Mouse (Mus musculus) heart, postnatal 4 days (tissue): ENCODE data around the gene Zfp512b. TPM values are rescaled to one million over a fixed set of nuclear protein-coding genes. Genes with fewer than 3 reads are reported as not detected.

Experiments
- DNase-seq: peaks from one replicate; pipeline ENCODE4 v3.0.0; 2021
- microRNA-seq, 2 experiments: library from miRNA; unstranded; fragments of <30 nt; microRNA quantifications; one replicate each; pipeline ENCODE4 v1.2.0; 2021 to 2022
- total RNA-seq, 2 experiments: library from RNA; stranded (reverse); gene quantifications; 2 replicates each; pipeline ENCODE4 v1.2.3; 2021

The Zfp512b gene
- total RNA-seq, 2 experiments from 2014 or later: 41.8 to 45.5 TPM

- no peak for DNase-seq
Observed at GRCm38 (mm10) chr2:181572921-181573920, 19.4 kb downstream of the Zfp512b start.

GRCm38 (mm10) chr2:181571941-181572670, 20.5 kb downstream of the Zfp512b start:
- DNase-seq: peak; percentile 2

- peak; percentile 4 for DNase-seq
Observed at GRCm38 (mm10) chr2:181570921-181571595, 21.5 kb downstream of the Zfp512b start.

- peak; percentile 5 for DNase-seq
Observed at GRCm38 (mm10) chr2:181570375-181570774, 22.2 kb downstream of the Zfp512b start.

GRCm38 (mm10) chr2:181569856-181570255, 22.7 kb downstream of the Zfp512b start:
- DNase-seq: peak; percentile 3

GRCm38 (mm10) chr2:181568272-181569008, 24.2 kb downstream of the Zfp512b start:
- peak; percentile 74 for DNase-seq

GRCm38 (mm10) chr2:181567338-181567737, 25.3 kb downstream of the Zfp512b start:
- no peak for DNase-seq

- no peak for DNase-seq
Observed at GRCm38 (mm10) chr2:181553772-181554171, 38.8 kb downstream of the Zfp512b start.

GRCm38 (mm10) chr2:181550233-181550632, 42.4 kb downstream of the Zfp512b start:
- no peak for DNase-seq

- no peak for DNase-seq
Observed at GRCm38 (mm10) chr2:181548682-181549081, 43.9 kb downstream of the Zfp512b start.

- DNase-seq: no peak
Observed at GRCm38 (mm10) chr2:181548227-181548626, 44.4 kb downstream of the Zfp512b start.

GRCm38 (mm10) chr2:181546142-181546541, 46.5 kb downstream of the Zfp512b start:
- no peak for DNase-seq

GRCm38 (mm10) chr2:181541761-181542380, 50.7 kb downstream of the Zfp512b start:
- DNase-seq: no peak

GRCm38 (mm10) chr2:181537444-181538047, 55.1 kb downstream of the Zfp512b start:
- DNase-seq: peak; percentile 38

GRCm38 (mm10) chr2:181536410-181536809, 56.2 kb downstream of the Zfp512b start:
- no peak for DNase-seq

GRCm38 (mm10) chr2:181532589-181532988, 60.0 kb downstream of the Zfp512b start:
- no peak for DNase-seq

Small RNA genes lying within 50 kb of the gene (microRNA-seq; reads per million reads assigned to microRNA genes)
- 0 reads per million in 2 experiments for gene Mir7006

Other genes starting within 250 kb of the Zfp512b start
- 10 to 100 TPM; 20.7 to 22.8 TPM for gene Zgpat, start 227.9 kb downstream of the Zfp512b start, total RNA-seq
- gene Arfrp1, start 227.4 kb downstream of the Zfp512b start, total RNA-seq: 10 to 100 TPM; 39.6 to 41.0 TPM
- 1 to 10 TPM; 8.8 to 8.9 TPM for gene Lime1, start 212.7 kb downstream of the Zfp512b start, total RNA-seq
- gene Zbtb46, start 133.4 kb downstream of the Zfp512b start, total RNA-seq: 10 to 100 TPM; 14.9 to 16.5 TPM
- gene Abhd16b, start 99.6 kb downstream of the Zfp512b start, total RNA-seq: not detected
- gene Tpd52l2, start 95.7 kb downstream of the Zfp512b start, total RNA-seq: 10 to 100 TPM; 65.9 to 72.7 TPM
- gene Dnajc5, start 72.3 kb downstream of the Zfp512b start, total RNA-seq: 100 to 1,000 TPM; 111 to 119 TPM
- 10 to 100 TPM; 50.2 to 54.5 TPM for gene Uckl1, start 7.9 kb downstream of the Zfp512b start, total RNA-seq
- 10 to 100 TPM; 35.1 to 36.1 TPM for gene Prpf6, start 935 bp downstream of the Zfp512b start, total RNA-seq
- 1 to 10 TPM; 4.8 to 4.9 TPM for gene Samd10, start 6.4 kb upstream of the Zfp512b start, total RNA-seq
- not detected for gene Gm29797, start 64.2 kb upstream of the Zfp512b start, total RNA-seq
- 10 to 100 TPM; 75.9 to 80.3 TPM for gene Sox18, start 78.8 kb upstream of the Zfp512b start, total RNA-seq
- 10 to 100 TPM in 1 of 2 experiments, 1 to 10 TPM in 1; 9.9 to 11.1 TPM for gene Tcea2, start 87.5 kb upstream of the Zfp512b start, total RNA-seq
- gene Rgs19, start 101.2 kb upstream of the Zfp512b start, total RNA-seq: 10 to 100 TPM; 11.3 to 15.8 TPM
- gene Lkaaear1, start 105.6 kb upstream of the Zfp512b start, total RNA-seq: not detected
- gene Oprl1, start 122.2 kb upstream of the Zfp512b start, total RNA-seq: under 1 TPM; 0.24 to 0.54 TPM
- not detected for gene Myt1, start 170.5 kb upstream of the Zfp512b start, total RNA-seq
- 10 to 100 TPM; 28.2 to 28.9 TPM for gene Pcmtd2, start 245.1 kb upstream of the Zfp512b start, total RNA-seq